Mouse (Mus musculus) CH12.LX (cell line): ENCODE measurements around the gene Prmt8. TPM values are rescaled to one million over a fixed set of nuclear protein-coding genes. Genes with fewer than 3 reads are reported as not detected.

ENCODE experiments used
- DNase-seq: peaks from one replicate; pipeline ENCODE4 v3.0.0-alpha.2; 2013; ENCODE audit errors: extremely low read depth
- H3K27ac ChIP-seq: 2 replicates; pipeline ENCODE4 v1.5.1; 2012; ENCODE audit warnings: low read depth, mild to moderate bottlenecking, control low read depth, moderate library complexity; ENCODE audit not compliant: insufficient read depth
- H3K27me3 ChIP-seq: replicated peaks from 2 replicates; pipeline ENCODE3; 2012; ENCODE audit warnings: inconsistent platforms
- H3K36me3 ChIP-seq, 2 experiments: replicated peaks in 1 of 2; 2 replicates each; pipeline versions ENCODE3 to v1.6.1; 2012; ENCODE audit warnings: inconsistent platforms in 1 of 2, low read length in 1 of 2, mild to moderate bottlenecking in 1 of 2, mixed read lengths in 1 of 2, moderate library complexity in 1 of 2; ENCODE audit not compliant: control insufficient read depth in 1 of 2, insufficient read depth in 1 of 2
- H3K4me1 ChIP-seq, 2 experiments: 2 replicates each; pipeline ENCODE4 v1.6.1; 2012; ENCODE audit warnings: inconsistent platforms in 1 of 2, moderate library complexity in 1 of 2; ENCODE audit not compliant: insufficient read depth in 2 of 2, control insufficient read depth in 1 of 2
- H3K4me2 ChIP-seq: 2 replicates; pipeline ENCODE4 v1.6.1; 2012; ENCODE audit warnings: low read depth, mild to moderate bottlenecking, control low read depth; ENCODE audit not compliant: poor library complexity, insufficient read depth, severe bottlenecking
- H3K4me3 ChIP-seq, 3 experiments: fragments of 150-350 bp in 1 of 3; sonication (generic) in 1 of 3; replicated peaks in 1 of 3; 2 replicates each; pipeline versions ENCODE3 to v1.5.1; 2011 to 2012; ENCODE audit warnings: low read depth in 2 of 3, low read length in 2 of 3, mild to moderate bottlenecking in 2 of 3, moderate library complexity in 2 of 3, control low read depth in 1 of 3, improper control_type of control experiment in 1 of 3, inconsistent platforms in 1 of 3, mixed read lengths in 1 of 3; ENCODE audit not compliant: poor library complexity in 1 of 3
- H3K79me2 ChIP-seq: replicated peaks from 2 replicates; pipeline ENCODE4 v1.6.1; 2012; ENCODE audit warnings: mild to moderate bottlenecking, moderate library complexity; ENCODE audit not compliant: control insufficient read depth, poor library complexity, insufficient read depth, severe bottlenecking; ENCODE audit errors: extremely low read depth
- H3K9ac ChIP-seq: 2 replicates; pipeline ENCODE4 v1.6.1; 2012; ENCODE audit warnings: low read depth, mild to moderate bottlenecking, control low read depth, moderate library complexity; ENCODE audit not compliant: insufficient read depth
- H3K9me3 ChIP-seq: replicated peaks from 2 replicates; pipeline ENCODE3; 2012; ENCODE audit warnings: low read length, inconsistent platforms, mixed read lengths
- CHD2 ChIP-seq: IDR thresholded peaks from 2 replicates; pipeline ENCODE4 v1.6.1; 2011; ENCODE audit warnings: low read length, improper control_type of control experiment
- E2F4 ChIP-seq: IDR thresholded peaks from 2 replicates; pipeline ENCODE4 v1.6.1; 2011; ENCODE audit warnings: low read depth, low read length, improper control_type of control experiment; ENCODE audit not compliant: insufficient replicate concordance
- ELF1 ChIP-seq: IDR thresholded peaks from 2 replicates; pipeline ENCODE4 v1.6.1; 2014; ENCODE audit warnings: low read depth, mild to moderate bottlenecking, inconsistent platforms, low read length, improper control_type of control experiment
- GABPA ChIP-seq: IDR thresholded peaks from 2 replicates; pipeline ENCODE4 v1.6.1; 2012; ENCODE audit warnings: low read depth, low read length, improper control_type of control experiment, inconsistent platforms; ENCODE audit not compliant: insufficient replicate concordance
- HCFC1 ChIP-seq: IDR thresholded peaks from 2 replicates; pipeline ENCODE4 v1.6.1; 2012; ENCODE audit warnings: low read depth, mild to moderate bottlenecking, inconsistent platforms, low read length, improper control_type of control experiment
- IRF4 ChIP-seq: IDR thresholded peaks from 2 replicates; pipeline ENCODE4 v1.6.1; 2014; ENCODE audit warnings: low read depth, mild to moderate bottlenecking, inconsistent platforms, low read length, improper control_type of control experiment
- MAFK ChIP-seq: IDR thresholded peaks from 2 replicates; pipeline ENCODE4 v1.6.1; 2011; ENCODE audit warnings: low read length, improper control_type of control experiment; ENCODE audit not compliant: insufficient replicate concordance
- MAX ChIP-seq: IDR thresholded peaks from 2 replicates; pipeline ENCODE4 v1.6.1; 2011; ENCODE audit warnings: low read length, improper control_type of control experiment
- MAZ ChIP-seq: IDR thresholded peaks from 2 replicates; pipeline ENCODE4 v1.6.1; 2012; ENCODE audit warnings: low read depth, mild to moderate bottlenecking, inconsistent platforms, low read length, improper control_type of control experiment, moderate library complexity
- MEF2A ChIP-seq: IDR thresholded peaks from 2 replicates; pipeline ENCODE4 v1.6.1; 2014; ENCODE audit warnings: low read depth, mild to moderate bottlenecking, inconsistent platforms, low read length, improper control_type of control experiment, borderline replicate concordance
- MXI1 ChIP-seq: IDR thresholded peaks from 2 replicates; pipeline ENCODE4 v1.6.1; 2011; ENCODE audit warnings: mild to moderate bottlenecking, low read depth, low read length, improper control_type of control experiment
- NELFE ChIP-seq: IDR thresholded peaks from 2 replicates; pipeline ENCODE4 v1.6.1; 2011; ENCODE audit warnings: low read depth, low read length, improper control_type of control experiment
- NRF1 ChIP-seq: IDR thresholded peaks from 2 replicates; pipeline ENCODE4 v1.6.1; 2014; ENCODE audit warnings: low read depth, mild to moderate bottlenecking, inconsistent platforms, low read length, improper control_type of control experiment, moderate library complexity
- POLR2AphosphoS2 ChIP-seq: IDR thresholded peaks from 2 replicates; pipeline ENCODE4 v1.6.1; 2011; ENCODE audit warnings: low read depth, low read length, improper control_type of control experiment
- RAD21 ChIP-seq: IDR thresholded peaks from 2 replicates; pipeline ENCODE4 v1.6.1; 2011; ENCODE audit warnings: low read depth, mild to moderate bottlenecking, low read length, improper control_type of control experiment, moderate library complexity
- SIN3A ChIP-seq: IDR thresholded peaks from 2 replicates; pipeline ENCODE4 v1.6.1; 2012; ENCODE audit warnings: low read length, improper control_type of control experiment, inconsistent platforms
- TCF12 ChIP-seq: IDR thresholded peaks from 2 replicates; pipeline ENCODE4 v1.6.1; 2014; ENCODE audit warnings: low read depth, mild to moderate bottlenecking, inconsistent platforms, low read length, improper control_type of control experiment
- UBTF ChIP-seq: IDR thresholded peaks from 2 replicates; pipeline ENCODE4 v1.6.1; 2012; ENCODE audit warnings: low read depth, mild to moderate bottlenecking, inconsistent platforms, low read length, improper control_type of control experiment, moderate library complexity
- ZC3H11A ChIP-seq: IDR thresholded peaks from 2 replicates; pipeline ENCODE4 v1.6.1; 2012; ENCODE audit warnings: low read depth, mild to moderate bottlenecking, inconsistent platforms, low read length, improper control_type of control experiment
- ZMIZ1 ChIP-seq: IDR thresholded peaks from 2 replicates; pipeline ENCODE4 v1.6.1; 2012; ENCODE audit warnings: low read depth, mild to moderate bottlenecking, inconsistent platforms, low read length, improper control_type of control experiment
- ZNF384 ChIP-seq: IDR thresholded peaks from 2 replicates; pipeline ENCODE4 v1.6.1; 2012; ENCODE audit warnings: low read depth, low read length, improper control_type of control experiment, inconsistent platforms
- dilution Hi-C: fragments of 300-500 bp; cut with MboI; formaldehyde crosslinking; loops from 2 replicates; pipeline ENCODE4 v1.14.3; 2020; ENCODE audit warnings: low sequenced_read_pairs; ENCODE audit not compliant: extremely low pct_unique_long_range_greater_than_20kb, extremely low pct_ligation_motif_present
- in situ Hi-C: fragments of 300-500 bp; cut with MboI; formaldehyde crosslinking; loops from 3 replicates; pipeline ENCODE4 v1.14.3; 2019; ENCODE audit warnings: low sequenced_read_pairs, low pct_ligation_motif_present, low pct_unique_long_range_greater_than_20kb, mixed read lengths
- polyA plus RNA-seq: library from polyadenylated mRNA; unstranded; fragments of >175 nt; gene quantifications from 2 replicates; pipeline ENCODE4 v1.2.1, GENCODE M21; 2012; ENCODE audit warnings: low read depth; ENCODE audit not compliant: insufficient read length
- total RNA-seq, 2 experiments: library from RNA; depleted of rRNA; stranded (reverse); fragments of 300-350 nt in 1 of 2; fragments of >200 nt in 1 of 2; gene quantifications; 2 replicates each; pipeline ENCODE4 v1.2.3; 2012 to 2014

The Prmt8 gene
- total and polyA plus RNA-seq, 3 experiments = not detected

- Histone ChIP-seq H3K9ac (no peak overlapping the region), H3K9me3 (no peaks in the 10 kb centered on the region), H3K27me3 (peaks cover 90% of the 10 kb centered on the region), H3K4me1 (no peaks in the 10 kb centered on the region), H3K27ac (no peak overlapping the region), H3K4me3 (no peak overlapping the region), H3K79me2 (no peaks in the 10 kb centered on the region), H3K4me2 (peak overlapping the region; percentile 37; the same call in 1 of the 2 replicates), H3K36me3 (no peaks in the 10 kb centered on the region)
- in situ Hi-C loops (no loop called here), dilution Hi-C loops (no loop called here)
- no peak for DNase-seq
- TF ChIP-seq RAD21 (no peak), ZNF384 (no peak), CHD2 (no peak), SIN3A (no peak), MAX (no peak), UBTF (no peak), NELFE (no peak), POLR2AphosphoS2 (no peak), IRF4 (no peak), MXI1 (no peak), ELF1 (no peak), HCFC1 (no peak), ZC3H11A (no peak), E2F4 (no peak), NRF1 (no peak), ZMIZ1 (no peak), MAFK (no peak)
Measured at GRCm38 (mm10) chr6:127748793-127749192, 20.5 kb downstream of the Prmt8 start.

DNA sequence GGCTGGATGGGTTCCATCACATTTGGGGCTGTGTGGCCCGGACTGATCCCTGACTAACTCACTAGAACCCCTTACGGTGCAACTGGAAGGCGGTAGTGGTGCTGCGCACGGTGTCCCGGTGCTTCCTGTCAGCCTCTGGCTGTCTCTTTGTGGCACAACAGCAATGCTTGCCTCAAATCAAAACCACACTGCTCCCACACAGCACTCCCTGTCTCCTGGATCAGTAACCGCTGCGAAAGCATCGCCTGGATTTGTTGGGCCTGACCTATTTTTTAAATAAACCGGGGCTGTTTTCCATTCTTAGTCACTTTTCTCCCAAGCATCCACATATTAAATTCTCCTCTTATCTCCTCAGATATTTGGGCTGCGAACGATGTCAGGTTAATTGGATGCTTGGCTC lies 27.0 kb downstream of the Prmt8 start:
- Histone ChIP-seq H3K9ac (no peak overlapping the region), H3K36me3 (no peaks in the 10 kb centered on the region), H3K9me3 (no peaks in the 10 kb centered on the region), H3K4me1 (peaks cover 0 to 3% of the 10 kb centered on the region in 2 experiments; a peak in 1 of 4 replicates), H3K27me3 (peaks cover 94% of the 10 kb centered on the region), H3K79me2 (no peaks in the 10 kb centered on the region), H3K27ac (no peak overlapping the region), H3K4me3 (no peak overlapping the region), H3K4me2 (no peak overlapping the region)
- no peak for TF ChIP-seq MEF2A
- TF ChIP-seq NELFE = no peak
- TF ChIP-seq TCF12 = no peak
- no peak for TF ChIP-seq UBTF
- no peak for TF ChIP-seq MAZ
- TF ChIP-seq GABPA = no peak
- dilution Hi-C loops = no loop called here
- no peak for DNase-seq
- in situ Hi-C loops = no loop called here
